Mouse (Mus musculus): ENCODE measurements around the gene Kif21b.

- TF ChIP-seq HCFC1 (IDR thresholded peaks at IDR 0.05; ENCODE audit: borderline replicate concordance, insufficient read depth, low read length) (no peak), ZC3H11A (IDR thresholded peaks at IDR 0.05; ENCODE audit: borderline replicate concordance, low read depth, low read length) (no peak), MAFK (IDR thresholded peaks at IDR 0.05; ENCODE audit: insufficient read depth, low read depth, low read length) (no peak)
These were observed 12.3 kb upstream of the Kif21b start for GRCm38 (mm10) chr1:136118875-136119274.
